Mouse (Mus musculus) spleen, postnatal 14 days (tissue): ENCODE results near the gene Ogfod1.

Source experiments
- DNase-seq, 2 experiments: peaks; one replicate each; pipeline ENCODE4 v3.0.0; 2021 to 2022; ENCODE audit warnings: low spot score in 2 of 2

Gene Ogfod1

DNA sequence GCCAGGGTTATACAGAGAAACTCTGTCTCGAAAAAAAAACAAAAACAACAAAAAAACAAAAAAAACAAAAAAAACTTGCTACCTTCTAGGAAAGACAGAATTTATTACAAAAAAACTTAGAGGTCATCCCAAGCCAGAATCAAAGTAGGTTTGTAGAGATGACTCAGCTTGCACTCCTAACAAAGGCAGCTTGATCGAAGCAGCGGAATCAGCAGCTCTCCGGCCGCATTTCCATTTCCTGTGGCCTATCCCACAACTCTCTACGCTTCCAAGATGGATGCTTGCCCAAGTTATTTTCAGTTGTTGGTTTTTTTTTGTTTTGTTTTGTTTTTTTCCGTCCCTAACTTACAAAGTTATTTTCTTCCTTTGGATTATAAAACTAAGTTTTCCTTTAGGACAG, 31.8 kb downstream of the Ogfod1 start:
- DNase-seq = no peak

DNA sequence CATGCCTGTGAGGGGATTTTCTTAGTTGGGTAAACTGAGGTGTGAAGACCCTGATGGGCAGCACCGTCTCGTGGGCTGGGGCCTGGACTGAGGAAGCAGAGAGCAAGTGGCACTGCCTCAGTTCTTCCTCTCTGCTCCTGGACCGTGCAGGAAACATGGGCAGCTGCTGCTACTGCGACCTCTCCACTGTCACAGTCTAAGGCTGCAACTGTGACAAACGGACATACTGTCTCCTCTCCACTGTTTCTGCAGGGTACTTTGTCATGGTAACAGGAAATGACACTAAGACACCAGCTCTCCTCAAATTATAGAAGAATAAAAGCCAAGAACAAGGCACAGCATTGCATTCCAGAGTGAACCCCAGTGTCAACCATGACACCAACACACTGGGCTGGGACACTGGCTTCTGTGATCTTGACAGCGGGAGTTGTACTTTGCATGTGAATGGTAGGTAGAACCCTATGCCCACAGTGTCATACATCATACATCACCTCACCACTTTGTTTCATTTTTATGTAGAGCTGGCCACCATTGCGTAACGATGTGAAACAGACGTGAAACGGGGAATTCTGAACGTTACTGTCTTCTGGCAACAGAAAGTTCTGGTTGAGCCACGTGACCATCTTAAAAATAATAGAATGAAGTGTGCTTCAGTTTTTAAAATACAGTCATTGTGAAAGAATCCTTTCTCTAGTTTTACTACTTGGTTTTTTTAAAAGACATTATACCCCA, 39.6 kb downstream of the Ogfod1 start:
- no peak for DNase-seq

DNA sequence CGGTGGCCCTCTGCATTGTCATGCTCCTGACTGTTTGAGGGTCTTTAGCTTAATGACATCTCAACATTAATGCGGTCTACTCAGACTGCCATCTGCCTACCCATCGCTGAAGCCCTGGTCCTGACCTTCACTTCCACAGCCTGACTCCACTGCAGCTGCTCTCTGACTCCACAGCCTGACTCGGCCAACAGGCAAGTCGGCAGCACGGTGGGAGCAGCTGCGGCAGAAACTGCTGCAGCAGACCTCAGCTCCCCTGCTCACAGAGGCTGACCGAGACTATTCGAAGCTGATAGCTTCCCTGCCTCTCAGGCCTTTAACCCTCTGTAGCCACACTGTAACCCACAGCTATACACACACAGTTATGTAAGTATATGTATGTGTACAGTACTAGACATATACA, 51.0 kb downstream of the Ogfod1 start:
- no peak for DNase-seq

GRCm38 (mm10) chr8:94089715-94090114, 52.7 kb downstream of the Ogfod1 start:
- DNase-seq = no peak

DNA sequence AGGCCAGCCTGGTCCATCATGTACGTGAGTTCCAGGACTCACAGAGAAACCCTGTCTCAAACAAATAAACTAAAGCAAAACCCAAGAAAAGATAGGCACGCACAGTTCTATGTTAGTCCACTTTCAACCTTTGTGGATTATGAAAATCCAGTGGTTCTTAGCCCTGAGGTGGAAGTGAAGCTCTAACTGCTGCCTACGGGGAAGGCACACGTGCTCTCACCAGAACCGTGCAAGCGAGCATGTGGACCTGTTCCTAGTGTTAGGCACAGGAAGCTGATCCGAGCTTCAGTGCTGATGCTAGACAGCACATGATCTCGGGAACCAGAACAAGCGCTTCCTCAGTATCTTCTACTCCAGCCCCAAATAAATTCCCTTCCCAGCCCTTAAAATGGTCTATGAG, 55.9 kb downstream of the Ogfod1 start:
- DNase-seq = no peak

DNA sequence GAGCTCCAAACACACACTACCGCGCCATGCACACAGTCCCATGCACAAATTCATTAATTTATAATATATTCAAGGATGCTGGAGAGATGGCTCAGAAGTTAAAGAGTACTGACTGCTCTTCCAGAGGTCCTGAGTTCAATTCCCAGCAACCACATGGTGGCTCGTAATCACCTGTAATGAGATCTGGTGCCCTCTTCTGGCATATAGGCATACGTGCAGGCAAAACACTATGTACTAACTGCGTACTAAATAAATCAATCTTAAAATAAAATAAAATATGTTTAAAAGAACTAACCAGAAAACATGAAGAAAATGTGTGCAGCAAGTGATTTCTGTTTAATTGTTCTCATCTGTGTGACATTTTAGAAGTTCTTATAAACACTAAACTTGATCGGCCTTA, 57.3 kb downstream of the Ogfod1 start:
- no peak for DNase-seq

DNA sequence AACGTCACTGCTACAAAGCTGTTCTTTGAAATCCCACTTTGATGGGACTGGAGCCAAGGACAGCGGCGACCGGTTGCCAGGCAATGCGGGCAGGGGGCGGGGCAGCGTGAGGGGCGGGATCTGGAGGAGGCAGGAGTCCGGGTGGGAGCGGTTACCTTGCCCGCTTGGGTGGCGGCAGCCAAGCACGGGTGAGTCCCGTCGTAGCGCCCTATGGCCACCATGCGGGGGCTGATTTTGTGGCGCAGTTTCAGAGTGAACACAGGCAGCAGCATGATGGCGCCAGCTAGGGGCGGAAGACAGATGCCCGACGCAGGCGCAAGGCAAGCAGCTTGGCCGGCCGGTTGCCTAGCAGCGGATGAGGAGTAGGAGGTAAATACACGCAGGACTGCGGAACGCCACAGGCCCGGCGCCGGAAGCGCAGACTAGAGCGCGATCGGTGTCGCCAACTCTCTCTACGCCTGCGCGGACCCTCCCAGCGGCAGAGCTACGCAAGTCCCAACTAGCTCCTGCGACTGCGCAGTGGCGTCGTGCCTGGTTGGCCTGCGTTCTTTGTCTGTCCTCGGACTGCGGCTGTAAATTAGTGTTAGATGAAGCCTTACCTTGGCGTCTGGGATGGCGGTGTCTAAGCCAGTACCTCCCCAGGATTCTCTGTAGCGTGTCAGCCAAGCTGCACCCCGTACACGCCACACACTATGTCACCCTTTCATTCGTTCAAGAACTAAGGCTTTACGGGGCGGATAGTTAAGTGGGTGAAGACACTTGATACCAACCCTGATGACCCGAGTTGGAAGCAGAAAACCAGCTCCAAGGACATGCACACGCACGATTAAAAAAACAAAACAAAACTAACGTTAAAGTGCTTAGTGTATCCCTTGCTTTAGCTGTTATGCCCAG, 61.3 kb downstream of the Ogfod1 start, which contains the start of gene Bbs2:
TSS of gene Bbs2 (minus strand) at position 848 of the 894 bp plus-strand sequence.
- DNase-seq = peak; percentile 94

DNA sequence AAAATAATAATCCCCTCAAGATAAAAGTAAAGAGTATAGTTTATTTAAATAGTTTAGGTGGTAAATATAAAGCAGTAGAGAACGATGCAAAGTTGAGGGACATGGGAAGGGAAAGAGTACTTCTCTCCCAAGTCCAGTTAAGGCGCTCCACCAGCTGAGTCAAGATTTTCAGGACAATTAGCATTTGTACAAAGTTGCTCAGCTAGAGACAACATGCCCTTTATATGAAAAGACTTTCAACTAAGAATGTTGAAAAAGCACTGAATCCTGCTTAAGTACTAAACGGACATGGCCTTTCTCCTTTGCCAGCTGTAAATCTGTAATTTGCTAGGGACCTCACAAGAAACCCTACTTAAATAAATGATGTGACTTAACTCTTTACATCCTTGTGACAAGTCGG, 62.0 kb downstream of the Ogfod1 start:
- DNase-seq = no peak

DNA sequence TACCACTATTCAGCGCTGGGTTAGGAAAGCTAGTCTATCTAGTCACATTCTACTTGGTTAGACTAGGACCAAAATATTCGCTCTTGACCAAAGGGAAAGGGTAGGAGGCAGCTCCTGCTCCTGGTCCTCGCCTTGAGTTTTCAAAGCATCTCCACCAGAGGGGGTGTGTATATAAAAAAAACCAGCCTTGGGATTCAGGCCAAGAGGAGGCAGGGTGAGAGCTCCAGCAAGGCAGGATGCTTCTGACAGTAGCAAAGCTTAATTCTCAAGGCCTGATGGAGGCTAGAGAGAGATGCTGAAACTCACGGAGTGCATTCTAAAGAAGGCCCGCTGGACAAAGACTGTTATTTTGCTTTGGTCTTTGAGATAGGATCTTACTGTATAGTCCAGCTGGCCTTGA, 67.1 kb downstream of the Ogfod1 start:
- DNase-seq = no peak

DNA sequence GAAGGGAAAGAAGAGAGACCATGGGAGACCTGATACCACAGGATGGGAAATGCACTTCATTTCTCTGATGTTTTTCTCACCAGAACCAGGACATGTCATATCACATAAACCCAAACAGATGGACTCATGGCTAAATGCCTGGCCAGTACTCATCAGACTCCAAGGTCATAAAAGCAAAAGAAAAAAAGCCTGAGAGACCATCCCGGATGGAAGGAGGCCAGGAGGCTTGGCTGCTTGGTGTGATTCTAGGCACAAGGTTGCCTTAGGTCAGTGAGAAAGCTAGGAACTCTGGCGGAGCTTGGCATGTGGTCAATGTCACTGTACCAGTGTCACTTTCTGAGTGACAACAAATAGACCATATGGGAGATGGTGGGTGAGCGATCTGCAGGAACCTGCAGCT, 70.9 kb downstream of the Ogfod1 start:
- DNase-seq = no peak

DNA sequence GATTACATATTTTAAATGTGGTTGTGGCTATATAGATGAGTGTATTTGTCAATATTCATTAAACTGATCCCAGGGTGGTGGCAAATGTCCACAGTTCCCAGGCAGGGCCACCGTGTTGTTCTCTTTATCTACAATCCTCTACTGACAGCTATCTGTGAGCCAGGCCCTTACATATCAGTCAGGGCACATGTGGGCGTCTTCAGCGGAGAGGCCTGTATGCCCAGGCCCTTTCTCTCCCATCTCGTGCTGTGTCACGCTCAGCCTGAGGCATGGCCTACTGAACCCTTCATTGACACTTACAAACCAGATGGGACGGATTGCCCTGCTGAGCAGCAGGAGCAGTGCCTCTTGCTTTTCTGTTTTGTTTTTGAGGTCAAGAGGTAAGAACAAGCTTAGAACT, 72.4 kb downstream of the Ogfod1 start:
- no peak for DNase-seq

DNA sequence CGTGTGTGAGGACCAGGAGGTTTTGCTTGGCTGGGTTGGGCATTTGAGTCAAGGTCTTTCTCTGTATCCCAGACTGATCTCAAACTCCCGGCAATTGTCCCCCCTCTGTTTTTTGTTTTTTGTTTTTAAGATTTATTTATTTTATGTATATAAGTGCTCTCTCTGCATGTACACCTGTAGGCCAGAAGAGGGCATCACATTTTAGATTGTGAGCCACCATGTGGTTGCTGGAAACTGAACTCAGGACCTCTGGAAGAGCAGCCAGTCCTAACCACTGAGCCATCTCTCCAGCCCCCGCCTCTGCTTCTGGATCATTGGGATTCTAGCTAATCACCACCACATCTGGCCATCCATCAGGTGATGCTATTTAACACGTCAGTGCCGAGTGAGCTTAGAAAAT, 72.8 kb downstream of the Ogfod1 start:
- no peak for DNase-seq

GRCm38 (mm10) chr8:94110526-94111177, 73.7 kb downstream of the Ogfod1 start:
- no peak for DNase-seq

GRCm38 (mm10) chr8:94113435-94113834, 76.4 kb downstream of the Ogfod1 start:
- no peak for DNase-seq

- DNase-seq = no peak
Observed at GRCm38 (mm10) chr8:94113972-94114371, 77.0 kb downstream of the Ogfod1 start.
